Mouse (Mus musculus) kidney, postnatal 14 days (tissue): Measurements from ENCODE around the gene Gm42791.
A peak's percentile ranks its signal among the peaks of the same experiment; 100 is the strongest.

Experiments
- DNase-seq: peaks from one replicate; pipeline ENCODE4 v3.0.0; 2022; ENCODE audit warnings: mixed read lengths

The Gm42791 gene

GRCm38 (mm10) chr5:148948577-148948976 lies 46.4 kb downstream of the Gm42791 start:
- no peak for DNase-seq

GRCm38 (mm10) chr5:148947412-148947811 lies 47.5 kb downstream of the Gm42791 start:
- no peak for DNase-seq

- DNase-seq: no peak
Measured at GRCm38 (mm10) chr5:148946787-148947186, 48.2 kb downstream of the Gm42791 start.

- no peak for DNase-seq
Measured at GRCm38 (mm10) chr5:148945735-148946134, 49.2 kb downstream of the Gm42791 start.

GRCm38 (mm10) chr5:148944024-148944423 lies 50.9 kb downstream of the Gm42791 start:
- no peak for DNase-seq

- DNase-seq: no peak
Measured at GRCm38 (mm10) chr5:148943444-148943843, 51.5 kb downstream of the Gm42791 start.

GRCm38 (mm10) chr5:148942957-148943356 lies 52.0 kb downstream of the Gm42791 start:
- no peak for DNase-seq

GRCm38 (mm10) chr5:148942305-148942704 lies 52.6 kb downstream of the Gm42791 start:
- DNase-seq: no peak

GRCm38 (mm10) chr5:148941867-148942266 lies 53.1 kb downstream of the Gm42791 start:
- DNase-seq: no peak

- DNase-seq: no peak
Measured at GRCm38 (mm10) chr5:148939948-148940382, 55.0 kb downstream of the Gm42791 start.

- DNase-seq: no peak
Measured at GRCm38 (mm10) chr5:148936516-148936951, 58.4 kb downstream of the Gm42791 start.

GRCm38 (mm10) chr5:148935871-148936270 lies 59.1 kb downstream of the Gm42791 start:
- DNase-seq: no peak

GRCm38 (mm10) chr5:148935071-148935821 lies 59.7 kb downstream of the Gm42791 start:
- DNase-seq: no peak

GRCm38 (mm10) chr5:148934457-148934856 lies 60.5 kb downstream of the Gm42791 start:
- DNase-seq: no peak

- no peak for DNase-seq
Measured at GRCm38 (mm10) chr5:148933767-148934166, 61.2 kb downstream of the Gm42791 start.

- peak; percentile 38 for DNase-seq
Measured at GRCm38 (mm10) chr5:148931301-148931700, 63.6 kb downstream of the Gm42791 start.

GRCm38 (mm10) chr5:148929116-148929449 lies 65.9 kb downstream of the Gm42791 start, which contains the start of gene Katnal1:
Gene Katnal1, minus strand, starts transcription at chr5:148929320.
- DNase-seq: no peak

GRCm38 (mm10) chr5:148928382-148929115 lies 66.4 kb downstream of the Gm42791 start:
- DNase-seq: peak; percentile 96

GRCm38 (mm10) chr5:148927717-148928223 lies 67.2 kb downstream of the Gm42791 start:
- DNase-seq: no peak

GRCm38 (mm10) chr5:148924586-148924985 lies 70.4 kb downstream of the Gm42791 start:
- DNase-seq: no peak

- no peak for DNase-seq
Measured at GRCm38 (mm10) chr5:148924051-148924450, 70.9 kb downstream of the Gm42791 start.

- no peak for DNase-seq
Measured at GRCm38 (mm10) chr5:148923408-148923807, 71.5 kb downstream of the Gm42791 start.

- no peak for DNase-seq
Measured at GRCm38 (mm10) chr5:148922773-148923172, 72.2 kb downstream of the Gm42791 start.

GRCm38 (mm10) chr5:148918049-148918448 lies 76.9 kb downstream of the Gm42791 start:
- no peak for DNase-seq
